In genomic region chr2:92485640-92486295, GRCm38 (mm10) we compare ENCODE assay signal across 8 mouse cellular contexts. TPM values are rescaled to one million over a fixed set of nuclear protein-coding genes. Genes with fewer than 3 reads are reported as not detected.
A peak's percentile ranks its signal among the peaks of the same experiment; 100 is the strongest.
DNase-seq lines count a peak whose midpoint lies in the region; ATAC-seq and TF ChIP-seq lines count a peak whose summit lies in the region.

No protein-coding gene starts in this region.

- TF ChIP-seq RAD21 in MEL (IDR thresholded peaks at IDR 0.05; ENCODE audit: low read depth, low read length), result peak; percentile 82

- 10% methylated on average over 15 of the region's 15 CpGs for WGBS in cerebellum, adult 2 months
- 8% methylated on average over 15 of the region's 15 CpGs for WGBS in hindbrain, embryonic 13.5 days

- peak; percentile 66 to 96 (median 93) for TF ChIP-seq CTCF in MEL (IDR thresholded peaks at IDR 0.05 in 2 of 3, conservative IDR thresholded peaks at IDR 0.05 in 1 of 3; ENCODE audit: control insufficient read depth in 1 of 3, insufficient read depth in 1 of 3, low read depth in 2 of 3, low read length in 3 of 3, poor library complexity in 1 of 3, severe bottlenecking in 1 of 3)
- TF ChIP-seq CTCF in cerebellum, adult 2 months (IDR thresholded peaks at IDR 0.05; ENCODE audit: borderline replicate concordance, insufficient read depth, low read depth, low read length), result peak; percentile 84

- H3K4me3 ChIP-seq in MEL (ENCODE audit: control insufficient read depth in 1 of 2, insufficient read depth in 1 of 2, low read depth in 2 of 2, low read length in 2 of 2), result peak overlapping the region; percentile 41 to 57
- H3K4me3 ChIP-seq in cerebellum, adult 2 months (replicated peaks; ENCODE audit: insufficient read depth, low read depth, low read length), result no peak overlapping the region
- H3K4me3 ChIP-seq in hindbrain, embryonic 13.5 days, result no peak overlapping the region

- no peaks in the 10 kb centered on the region for H3K36me3 ChIP-seq in MEL (ENCODE audit: control insufficient read depth in 1 of 2, insufficient read depth in 2 of 2, low read length in 2 of 2)
- no peaks in the 10 kb centered on the region for H3K36me3 ChIP-seq in hindbrain, embryonic 13.5 days

- TF ChIP-seq POLR2A in MEL (IDR thresholded peaks at IDR 0.05; ENCODE audit: control insufficient read depth in 1 of 2, insufficient read depth in 1 of 2, low read depth in 1 of 2, low read length in 2 of 2, poor library complexity in 1 of 2), result no peak
- no peak for TF ChIP-seq POLR2A in cerebellum, adult 2 months (IDR thresholded peaks at IDR 0.05; ENCODE audit: borderline replicate concordance, insufficient read depth, low read length)

- H3K4me1 ChIP-seq in MEL (ENCODE audit: control insufficient read depth in 1 of 2, insufficient read depth in 2 of 2, low read length in 2 of 2), result peaks cover 0 to 3% of the 10 kb centered on the region in 2 experiments; a peak in 1 of 4 replicates
- H3K4me1 ChIP-seq in cerebellum, adult 2 months (ENCODE audit: control insufficient read depth, insufficient read depth, low read length), result peaks cover 6% of the 10 kb centered on the region
- peaks cover 21% of the 10 kb centered on the region for H3K4me1 ChIP-seq in hindbrain, embryonic 13.5 days (replicated peaks)

- TF ChIP-seq EP300 in MEL (IDR thresholded peaks at IDR 0.05; ENCODE audit: low read depth in 1 of 2, low read length in 2 of 2), result no peak

- peak overlapping the region; percentile 40; the same call in 1 of the 2 replicates for H3K9ac ChIP-seq in MEL (ENCODE audit: control insufficient read depth, low read depth, low read length, poor library complexity, severe bottlenecking)
- H3K9ac ChIP-seq in hindbrain, embryonic 13.5 days, result no peak overlapping the region

- H3K79me2 ChIP-seq in MEL (ENCODE audit: control insufficient read depth, insufficient read depth, low read length, poor library complexity), result no peaks in the 10 kb centered on the region

- peak; percentile 75 for DNase-seq in MEL (ENCODE audit: low read depth, low spot score)
- DNase-seq in cerebellum, adult 2 months, result peak; percentile 69 to 79
- peak; percentile 48 to 73 for DNase-seq in frontal cortex, postnatal 10 days (ENCODE audit: low spot score in 2 of 2)
- DNase-seq in left cerebral cortex, adult 18-20 months (ENCODE audit: low spot score in 2 of 2), result peak; percentile 81 to 86
- DNase-seq in right cerebral cortex, adult 18-20 months, result peak; percentile 80
- DNase-seq in urinary bladder, postnatal 25 days (ENCODE audit: low spot score), result peak; percentile 62

- no peak overlapping the region for H3K27ac ChIP-seq in MEL (ENCODE audit: control insufficient read depth, low read depth, low read length)
- H3K27ac ChIP-seq in cerebellum, adult 2 months (ENCODE audit: insufficient read depth, low read length), result no peak overlapping the region
- no peak overlapping the region for H3K27ac ChIP-seq in hindbrain, embryonic 13.5 days

- peak; percentile 47 for ATAC-seq in hindbrain, embryonic 13.5 days (ENCODE audit: low FRiP score)
- ATAC-seq in megakaryocyte, adult 5-6 weeks (ENCODE audit: poor library complexity, severe bottlenecking), result peak; percentile 61

- peaks cover 3 to 6% of the 10 kb centered on the region in 2 experiments for H3K27me3 ChIP-seq in MEL (ENCODE audit: control insufficient read depth in 1 of 2, insufficient read depth in 2 of 2, low read length in 2 of 2)
- H3K27me3 ChIP-seq in cerebellum, adult 2 months (ENCODE audit: control insufficient read depth, insufficient read depth, low read length), result no peaks in the 10 kb centered on the region
- H3K27me3 ChIP-seq in hindbrain, embryonic 13.5 days, result peaks cover 43% of the 10 kb centered on the region

- H3K9me3 ChIP-seq in MEL (replicated peaks; ENCODE audit: insufficient read depth, low read length), result no peaks in the 10 kb centered on the region
- H3K9me3 ChIP-seq in hindbrain, embryonic 13.5 days, result no peaks in the 10 kb centered on the region

- H3K4me2 ChIP-seq in hindbrain, embryonic 13.5 days, result peak overlapping the region; percentile 13; the same call in 1 of the 2 replicates

TF ChIP-seq in MEL, 35 proteins besides CTCF, POLR2A, EP300 and RAD21:
- TF ChIP-seq ZMIZ1 (IDR thresholded peaks at IDR 0.05; ENCODE audit: low read depth, low read length) (no peak), JUND (IDR thresholded peaks at IDR 0.05; ENCODE audit: low read depth, low read length) (no peak), ZC3H11A (IDR thresholded peaks at IDR 0.05; ENCODE audit: low read depth, low read length) (peak; percentile 66), ZNF384 (IDR thresholded peaks at IDR 0.05; ENCODE audit: low read depth, low read length) (peak; percentile 45; the same call in 1 of the 2 replicates), CHD2 (IDR thresholded peaks at IDR 0.05; ENCODE audit: low read length) (no peak), SMC3 (IDR thresholded peaks at IDR 0.05; ENCODE audit: low read depth, low read length) (peak; percentile 80), SIN3A (IDR thresholded peaks at IDR 0.05; ENCODE audit: low read length) (peak; percentile 28; the same call in 1 of the 2 replicates), NELFE (IDR thresholded peaks at IDR 0.05; ENCODE audit: low read depth, low read length) (no peak), ETS1 (IDR thresholded peaks at IDR 0.05; ENCODE audit: low read depth, low read length) (no peak), MAX (IDR thresholded peaks at IDR 0.05; ENCODE audit: low read length) (peak; percentile 60), MYC (IDR thresholded peaks at IDR 0.05; ENCODE audit: low read depth, low read length) (no peak), ZKSCAN1 (IDR thresholded peaks at IDR 0.05; ENCODE audit: low read depth, low read length) (no peak), MAZ (IDR thresholded peaks at IDR 0.05; ENCODE audit: low read depth, low read length) (peak; percentile 31; the same call in 1 of the 2 replicates)

RNA-seq across cellular contexts. Expression of gene Slc35c1, which starts 25.4 kb away (rescaled TPM):
- total RNA-seq in MEL (2012; rRNA removed), result 14.4 and 16.8 TPM in 2 replicates
- polyA plus RNA-seq in MEL (2012; ENCODE audit: insufficient read depth in 1 of 2, insufficient read length in 2 of 2, low read depth in 1 of 2, low replicate concordance in 2 of 2, missing spikeins in 1 of 2), result 10 to 100 TPM in 1 of 2 experiments, not detected in 1; 64.5 TPM
- polyA plus RNA-seq in cerebellum, adult 2 months (2012; rRNA removed), result 16.2 and 17.4 TPM in 2 replicates
- polyA plus RNA-seq in hindbrain, embryonic 13.5 days (2015; fragmentation: Nextera tagmentation; extraction: Ambion mirVana), result 10.5 and 12.0 TPM in 2 replicates
- total RNA-seq in left cerebral cortex, adult 18-20 months (2021), result 10 to 100 TPM; 15.9 to 18.0 TPM
- 82.5 and 84.8 TPM in 2 replicates for total RNA-seq in megakaryocyte, adult 5-6 weeks (2015)
- total RNA-seq in megakaryocyte, adult 5-6 weeks (2017), result 28.7 and 42.0 TPM in 2 replicates

RNA-seq across cellular contexts. Expression of gene Cry2, which starts 51.9 kb away (rescaled TPM):
- total RNA-seq in MEL (2012; rRNA removed), result 13.3 and 16.4 TPM in 2 replicates
- 10 to 100 TPM in 1 of 2 experiments, not detected in 1; 36.2 TPM for polyA plus RNA-seq in MEL (2012; ENCODE audit: insufficient read depth in 1 of 2, insufficient read length in 2 of 2, low read depth in 1 of 2, low replicate concordance in 2 of 2, missing spikeins in 1 of 2)
- 79.4 and 81.8 TPM in 2 replicates for polyA plus RNA-seq in cerebellum, adult 2 months (2012; rRNA removed)
- polyA plus RNA-seq in hindbrain, embryonic 13.5 days (2015; fragmentation: Nextera tagmentation; extraction: Ambion mirVana), result 36.8 and 38.5 TPM in 2 replicates
- 100 to 1,000 TPM; 124 to 136 TPM for total RNA-seq in left cerebral cortex, adult 18-20 months (2021)
- total RNA-seq in megakaryocyte, adult 5-6 weeks (2015), result 3.5 and 4.1 TPM in 2 replicates
- total RNA-seq in megakaryocyte, adult 5-6 weeks (2017), result 3.2 and 4.3 TPM in 2 replicates

Comparison
In these comparisons a context has a peak if more than half of its experiments do, and no peak if none do; other contexts are left out.
1. H3K4me3 ChIP-seq: peak in MEL (2 of 2); none in cerebellum, adult 2 months (single experiment) and hindbrain, embryonic 13.5 days (single experiment).
2. Peak in every context shown above with its lines, with median percentiles within 50 percentile points of each other: DNase-seq.